Mouse (Mus musculus) heart, adult 2 months (tissue): ENCODE data around the gene Bcl11a.

Source experiments
- CTCF ChIP-seq: fragments of 200-600 bp; IDR thresholded peaks from 2 replicates; pipeline ENCODE4 v1.8.1; 2022; ENCODE audit warnings: antibody characterized with exemption, mild to moderate bottlenecking, moderate library complexity
- EP300 ChIP-seq: fragments of 200-500 bp; IDR thresholded peaks from 2 replicates; pipeline ENCODE4 v1.6.1; 2011; ENCODE audit warnings: low read depth, low read length, control low read depth; ENCODE audit not compliant: insufficient read depth

DNA sequence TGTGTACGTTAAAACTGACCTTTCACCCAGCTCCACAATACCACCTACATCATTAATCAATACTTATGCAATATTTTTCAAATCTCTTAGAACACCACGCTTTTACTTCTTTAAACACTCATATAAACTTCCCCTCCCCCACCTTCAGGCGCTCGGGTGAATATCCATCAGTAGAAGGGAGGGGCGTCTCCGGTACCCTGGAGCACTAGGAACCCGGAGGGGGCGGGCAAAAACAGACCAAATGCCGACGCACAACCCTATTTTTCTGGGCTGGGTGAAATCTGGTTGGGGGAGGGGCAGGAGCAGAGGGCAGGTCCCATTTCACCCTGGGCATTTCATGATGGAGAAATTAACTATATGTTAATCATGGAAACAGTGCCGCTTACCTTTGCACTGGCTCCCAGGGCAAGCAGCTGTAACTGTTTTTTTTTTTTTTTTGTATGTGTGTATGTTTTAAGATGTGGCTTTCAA, 3.2 kb upstream of the Bcl11a start, which contains the start of gene A830031A19Rik:
- TF ChIP-seq EP300 (no peak), CTCF (no peak)
